Mouse (Mus musculus): ENCODE measurements at regions not wholly inside any gene's neighbourhood (a gene's known extent, or its start where the extent isn't known, plus 50 kb on each side); places are given as distances from the start of the nearest gene placed in this dataset.

GRCm38 (mm10) chr16:9284423-9284822 is 454.5 kb downstream of the 1810013L24Rik start:
- no peak for TF ChIP-seq POLR2A (IDR thresholded peaks at IDR 0.05; ENCODE audit: borderline replicate concordance, extremely low read depth, insufficient read depth, insufficient read length)
- ATAC-seq (ENCODE audit: low FRiP score, low read depth), result no peak
- WGBS, result 47% methylated on average over 3 of the region's 3 CpGs

DNA sequence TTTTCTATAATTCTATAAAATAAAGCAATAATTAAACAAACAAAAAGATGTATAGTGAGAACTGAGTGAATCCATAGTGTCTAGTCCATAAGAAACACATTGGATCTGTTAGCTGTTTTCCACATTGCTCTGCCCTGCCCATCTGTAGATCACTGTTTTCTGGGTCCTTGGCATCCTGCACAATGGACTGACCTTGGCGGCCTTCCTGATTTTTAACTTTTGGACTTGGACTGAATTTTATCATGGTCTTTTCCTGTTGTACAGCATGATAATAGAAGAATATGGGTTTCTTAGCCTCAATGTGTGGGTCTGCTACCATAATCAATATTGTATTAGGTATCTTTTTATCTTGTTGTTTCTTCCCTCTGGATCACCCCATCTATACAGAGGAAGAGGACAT is 456.0 kb downstream of the 1810013L24Rik start:
- no peak for DNase-seq (ENCODE audit: low spot score)
- no peak overlapping the region for H3K4me3 ChIP-seq (replicated peaks; ENCODE audit: low read length)
- 86% methylated on average over 1 of the region's 1 CpGs for WGBS

More at GRCm38 (mm10) chr16:9284423-9284822, 454.5 kb downstream of the 1810013L24Rik start:
- H3K4me2 ChIP-seq (replicated peaks; ENCODE audit: low read depth, low read length, severe bottlenecking), result no peak overlapping the region
- no peak for DNase-seq (ENCODE audit: low spot score)
- H3K9me3 ChIP-seq (ENCODE audit: control insufficient read depth, low read length), result no peaks in the 10 kb centered on the region
- no peak overlapping the region for H3K9ac ChIP-seq (ENCODE audit: low read depth, low read length, severe bottlenecking)
- H3K27ac ChIP-seq (replicated peaks; ENCODE audit: low read depth, low read length), result no peak overlapping the region
- H3K36me3 ChIP-seq (ENCODE audit: control insufficient read depth, insufficient read depth, low read length), result no peaks in the 10 kb centered on the region
- no peaks in the 10 kb centered on the region for H3K4me1 ChIP-seq (ENCODE audit: control insufficient read depth, insufficient read depth, low read length)
- H3K27me3 ChIP-seq (ENCODE audit: control insufficient read depth, insufficient read depth, low read length), result no peaks in the 10 kb centered on the region
- H3K4me3 ChIP-seq (replicated peaks; ENCODE audit: low read length), result no peak overlapping the region

DNA sequence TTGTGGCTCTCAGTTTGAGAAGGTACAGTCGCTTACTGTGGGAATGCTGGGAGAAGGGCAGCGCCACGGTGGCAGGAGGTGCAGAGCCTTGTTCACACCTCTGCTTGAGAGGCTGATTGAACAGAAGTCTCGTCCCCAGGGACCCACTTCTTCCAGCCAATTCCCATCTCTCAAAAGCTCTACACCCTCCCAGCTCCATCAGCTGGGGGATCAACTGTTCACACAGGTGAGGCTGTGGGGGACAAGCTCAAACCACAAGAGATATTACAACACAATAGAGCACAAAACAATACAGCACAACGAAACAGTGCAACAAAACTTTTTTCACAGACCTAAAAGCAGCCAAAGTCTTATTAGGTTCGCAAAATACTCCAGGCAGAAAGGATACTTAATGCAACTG is 457.7 kb downstream of the 1810013L24Rik start:
- no peak overlapping the region for H3K9ac ChIP-seq (ENCODE audit: low read depth, low read length, severe bottlenecking)
- H3K9me3 ChIP-seq (ENCODE audit: control insufficient read depth, low read length), result no peaks in the 10 kb centered on the region
- DNase-seq (ENCODE audit: low spot score), result no peak
- H3K4me3 ChIP-seq (replicated peaks; ENCODE audit: low read length), result no peak overlapping the region
- H3K4me2 ChIP-seq (replicated peaks; ENCODE audit: low read depth, low read length, severe bottlenecking), result no peak overlapping the region
- TF ChIP-seq POLR2A (IDR thresholded peaks at IDR 0.05; ENCODE audit: borderline replicate concordance, extremely low read depth, insufficient read depth, insufficient read length), result no peak
- no peaks in the 10 kb centered on the region for H3K36me3 ChIP-seq (ENCODE audit: control insufficient read depth, insufficient read depth, low read length)
- H3K27ac ChIP-seq (replicated peaks; ENCODE audit: low read depth, low read length), result no peak overlapping the region
- H3K4me1 ChIP-seq (ENCODE audit: control insufficient read depth, insufficient read depth, low read length), result no peaks in the 10 kb centered on the region
- 78% methylated on average over 6 of the region's 6 CpGs for WGBS
- no peak for ATAC-seq (ENCODE audit: low FRiP score, low read depth)
- no peaks in the 10 kb centered on the region for H3K27me3 ChIP-seq (ENCODE audit: control insufficient read depth, insufficient read depth, low read length)

More for the DNA sequence above, 456.0 kb downstream of the 1810013L24Rik start:
- no peak for TF ChIP-seq POLR2A (IDR thresholded peaks at IDR 0.05; ENCODE audit: borderline replicate concordance, extremely low read depth, insufficient read depth, insufficient read length)
- Histone ChIP-seq H3K27ac (replicated peaks; ENCODE audit: low read depth, low read length) (no peak overlapping the region), H3K27me3 (ENCODE audit: control insufficient read depth, insufficient read depth, low read length) (no peaks in the 10 kb centered on the region), H3K36me3 (ENCODE audit: control insufficient read depth, insufficient read depth, low read length) (no peaks in the 10 kb centered on the region), H3K9me3 (ENCODE audit: control insufficient read depth, low read length) (no peaks in the 10 kb centered on the region), H3K4me2 (replicated peaks; ENCODE audit: low read depth, low read length, severe bottlenecking) (no peak overlapping the region), H3K9ac (ENCODE audit: low read depth, low read length, severe bottlenecking) (no peak overlapping the region), H3K4me1 (ENCODE audit: control insufficient read depth, insufficient read depth, low read length) (no peaks in the 10 kb centered on the region)
- ATAC-seq (ENCODE audit: low FRiP score, low read depth), result no peak

- no peak for TF ChIP-seq POLR2A (IDR thresholded peaks at IDR 0.05; ENCODE audit: borderline replicate concordance, extremely low read depth, insufficient read depth, insufficient read length)
Measured at GRCm38 (mm10) chr16:9291356-9292020, 461.6 kb downstream of the 1810013L24Rik start.

DNA sequence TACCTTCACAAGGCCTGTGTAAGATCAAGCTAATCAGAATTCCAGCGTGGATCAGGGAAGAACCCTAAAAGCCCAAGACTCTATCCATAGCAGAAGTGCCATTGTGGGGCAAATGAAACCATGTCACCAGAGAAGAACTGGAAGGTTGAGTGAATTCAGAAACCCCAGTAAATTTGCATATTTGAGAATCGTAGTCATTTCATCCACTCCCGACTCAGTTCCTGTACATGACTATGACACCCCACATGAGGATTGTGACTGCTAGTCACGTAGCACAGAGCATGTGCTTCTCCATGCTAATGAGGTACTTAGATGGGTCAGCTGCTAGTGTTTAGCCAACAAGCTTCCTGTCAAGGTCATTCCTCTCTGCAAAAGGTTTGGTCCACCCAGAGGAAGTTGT is 473.2 kb downstream of the 1810013L24Rik start:
- no peak overlapping the region for H3K9ac ChIP-seq (ENCODE audit: low read depth, low read length, severe bottlenecking)
- H3K27ac ChIP-seq (replicated peaks; ENCODE audit: low read depth, low read length), result no peak overlapping the region
- TF ChIP-seq POLR2A (IDR thresholded peaks at IDR 0.05; ENCODE audit: borderline replicate concordance, extremely low read depth, insufficient read depth, insufficient read length), result no peak
- no peaks in the 10 kb centered on the region for H3K9me3 ChIP-seq (ENCODE audit: control insufficient read depth, low read length)
- H3K36me3 ChIP-seq (ENCODE audit: control insufficient read depth, insufficient read depth, low read length), result no peaks in the 10 kb centered on the region
- H3K4me2 ChIP-seq (replicated peaks; ENCODE audit: low read depth, low read length, severe bottlenecking), result no peak overlapping the region
- DNase-seq (ENCODE audit: low spot score) (no peak), ATAC-seq (ENCODE audit: low FRiP score, low read depth) (no peak)
- no peak overlapping the region for H3K4me3 ChIP-seq (replicated peaks; ENCODE audit: low read length)
- H3K27me3 ChIP-seq (ENCODE audit: control insufficient read depth, insufficient read depth, low read length), result no peaks in the 10 kb centered on the region
- 81% methylated on average over 4 of the region's 4 CpGs for WGBS
- H3K4me1 ChIP-seq (ENCODE audit: control insufficient read depth, insufficient read depth, low read length), result no peaks in the 10 kb centered on the region

More at GRCm38 (mm10) chr16:9291356-9292020, 461.6 kb downstream of the 1810013L24Rik start:
- 54% methylated on average over 4 of the region's 4 CpGs for WGBS
- no peak overlapping the region for H3K4me3 ChIP-seq (replicated peaks; ENCODE audit: low read length)
- no peak overlapping the region for H3K27ac ChIP-seq (replicated peaks; ENCODE audit: low read depth, low read length)
- H3K9me3 ChIP-seq (ENCODE audit: control insufficient read depth, low read length), result no peaks in the 10 kb centered on the region
- no peaks in the 10 kb centered on the region for H3K27me3 ChIP-seq (ENCODE audit: control insufficient read depth, insufficient read depth, low read length)
- H3K36me3 ChIP-seq (ENCODE audit: control insufficient read depth, insufficient read depth, low read length), result no peaks in the 10 kb centered on the region
- H3K4me1 ChIP-seq (ENCODE audit: control insufficient read depth, insufficient read depth, low read length), result no peaks in the 10 kb centered on the region
- no peak overlapping the region for H3K4me2 ChIP-seq (replicated peaks; ENCODE audit: low read depth, low read length, severe bottlenecking)
- ATAC-seq (ENCODE audit: low FRiP score, low read depth), result no peak
- no peak for DNase-seq (ENCODE audit: low spot score)
- no peak overlapping the region for H3K9ac ChIP-seq (ENCODE audit: low read depth, low read length, severe bottlenecking)

Data from limb, embryonic 14.5 days (tissue).